Mouse (Mus musculus) gonadal fat pad, adult 2 months (tissue): ENCODE measurements around the gene Zdhhc17. TPM values are rescaled to one million over a fixed set of nuclear protein-coding genes. Genes with fewer than 3 reads are reported as not detected.

ENCODE experiments used
- DNase-seq: peaks from one replicate; pipeline ENCODE4 v3.0.0-alpha.2; 2012; ENCODE audit warnings: low read depth
- polyA plus RNA-seq: library from polyadenylated mRNA; depleted of rRNA; stranded (reverse); fragments of >200 nt; gene quantifications from 2 replicates; pipeline ENCODE4 v1.2.3, GENCODE M21; 2012; rRNA removed

Gene Zdhhc17
- 16.2 and 17.0 TPM in 2 replicates for polyA plus RNA-seq

DNA sequence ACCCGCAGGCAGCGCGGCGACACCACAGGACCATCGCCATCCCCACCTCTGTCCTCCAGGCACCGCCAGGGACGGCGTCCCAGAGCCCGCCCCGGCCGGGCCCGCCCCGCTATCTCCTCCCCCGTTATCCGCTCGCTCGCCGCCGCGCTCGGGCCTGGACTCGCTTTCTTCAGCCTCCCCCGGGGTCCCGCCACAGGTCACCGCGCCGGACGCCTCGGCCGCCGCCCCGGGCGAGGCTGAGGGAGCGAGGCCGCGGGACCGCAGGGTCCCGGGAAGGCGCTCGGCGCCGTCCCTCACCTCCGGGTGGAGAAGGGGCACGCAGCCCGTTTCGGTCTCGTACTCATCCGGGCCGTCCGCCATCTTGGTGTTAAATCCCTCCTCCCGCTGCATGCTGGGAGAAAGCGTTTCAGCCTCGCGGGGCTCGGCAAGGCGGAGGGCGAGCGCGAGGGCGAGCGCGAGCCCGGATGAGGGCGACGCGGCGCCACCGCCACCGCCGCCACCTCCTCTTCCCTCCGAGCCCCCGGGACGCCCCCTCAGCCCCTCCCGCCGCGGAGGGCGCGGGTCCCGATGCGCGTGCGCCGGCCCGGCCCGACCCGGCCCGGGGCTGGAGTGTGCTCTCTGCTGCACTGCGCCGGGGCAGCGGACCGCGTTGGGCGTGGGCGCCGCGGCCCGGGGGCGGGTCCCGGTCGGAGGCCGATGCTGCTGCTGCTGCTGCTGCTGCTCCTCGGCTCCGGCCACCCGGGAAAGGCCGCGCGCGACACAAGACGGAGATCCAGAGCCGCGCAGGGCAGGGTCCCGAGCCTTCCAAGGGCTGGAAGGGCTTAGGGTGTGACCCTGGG lies at the start of gene Zdhhc17:
TSS of gene Zdhhc17 (minus strand) at position 500 of the 839 bp plus-strand sequence.
- DNase-seq = no peak

DNA sequence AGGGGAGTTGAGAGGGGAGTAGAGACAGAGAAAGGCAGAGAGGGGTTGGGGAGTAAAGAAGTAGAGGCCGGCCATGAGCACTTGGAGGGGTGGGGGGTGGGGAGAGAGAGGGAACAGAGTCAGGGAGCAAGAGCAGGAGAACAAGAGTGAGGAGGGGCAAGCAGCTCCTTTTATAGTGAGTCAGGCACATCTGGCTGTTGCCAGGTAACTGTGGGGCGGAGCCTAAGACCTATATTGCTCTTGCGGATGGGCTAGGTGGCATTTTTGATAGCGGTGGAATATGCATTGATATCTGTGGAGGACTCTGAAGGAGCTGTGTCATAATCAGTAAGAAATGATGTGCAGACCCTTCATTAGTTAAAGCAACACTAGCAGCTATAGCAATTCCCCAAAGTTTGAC lies 45.8 kb upstream of the Zdhhc17 start:
- DNase-seq = no peak

DNA sequence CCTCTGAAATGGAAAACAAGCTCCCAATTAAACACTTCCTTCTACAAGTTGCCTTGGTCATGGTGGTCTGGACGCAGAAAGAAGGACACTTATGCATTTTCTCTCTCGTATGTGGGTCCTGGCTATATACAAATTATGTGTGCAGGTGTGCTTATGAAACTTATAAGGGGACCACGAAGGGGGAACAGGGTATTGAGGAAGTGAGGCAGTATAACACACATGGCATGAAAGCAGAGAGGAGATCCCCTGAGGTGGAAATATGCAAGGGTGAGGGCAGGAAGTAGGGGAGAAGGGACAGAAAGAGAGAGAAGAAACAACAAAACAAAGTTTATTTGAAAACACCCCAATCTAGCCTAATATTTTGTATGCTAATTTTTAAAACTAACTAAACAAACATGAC lies 41.7 kb upstream of the Zdhhc17 start:
- DNase-seq = no peak

DNA sequence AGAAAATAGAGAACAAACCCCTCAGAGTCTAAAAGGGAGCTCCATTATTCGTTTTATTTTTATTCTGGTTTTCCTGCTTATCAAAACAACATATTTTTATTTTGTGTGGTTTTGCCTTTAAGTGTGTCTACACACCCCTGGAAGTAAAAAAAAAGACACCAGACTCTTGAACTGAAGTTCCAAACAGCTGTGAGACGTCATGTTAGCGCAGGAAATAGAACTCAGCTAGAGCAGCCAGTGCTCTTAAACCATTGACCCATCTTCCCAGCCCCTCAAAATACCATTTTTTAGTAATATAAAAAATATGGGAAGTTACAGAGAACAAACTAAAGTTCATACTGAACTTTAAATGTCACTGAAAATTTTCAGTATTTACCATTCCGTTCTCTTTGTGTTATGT lies 40.6 kb upstream of the Zdhhc17 start:
- DNase-seq = no peak

- DNase-seq = no peak
These were observed 40.1 kb upstream of the Zdhhc17 start for GRCm38 (mm10) chr10:111050061-111050460.

DNA sequence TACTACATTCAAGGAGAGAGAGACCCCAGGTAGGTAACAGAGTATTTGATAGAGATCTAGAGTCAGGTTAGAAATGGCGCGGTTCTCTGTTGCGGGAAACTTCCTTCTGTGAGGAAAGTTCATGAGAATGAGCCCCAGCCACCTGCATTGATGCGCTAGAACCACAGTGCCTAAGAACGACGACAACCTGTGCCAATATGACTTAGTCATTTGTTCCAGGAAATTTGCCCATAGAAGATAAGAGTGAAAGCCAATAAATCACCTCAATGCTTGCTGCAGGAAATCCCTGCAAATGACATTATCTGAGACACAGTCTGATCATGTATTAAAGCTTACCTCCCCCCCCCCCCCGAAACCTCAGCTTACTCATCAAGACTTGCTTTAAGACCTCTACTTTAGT lies 38.0 kb upstream of the Zdhhc17 start:
- DNase-seq = no peak

DNA sequence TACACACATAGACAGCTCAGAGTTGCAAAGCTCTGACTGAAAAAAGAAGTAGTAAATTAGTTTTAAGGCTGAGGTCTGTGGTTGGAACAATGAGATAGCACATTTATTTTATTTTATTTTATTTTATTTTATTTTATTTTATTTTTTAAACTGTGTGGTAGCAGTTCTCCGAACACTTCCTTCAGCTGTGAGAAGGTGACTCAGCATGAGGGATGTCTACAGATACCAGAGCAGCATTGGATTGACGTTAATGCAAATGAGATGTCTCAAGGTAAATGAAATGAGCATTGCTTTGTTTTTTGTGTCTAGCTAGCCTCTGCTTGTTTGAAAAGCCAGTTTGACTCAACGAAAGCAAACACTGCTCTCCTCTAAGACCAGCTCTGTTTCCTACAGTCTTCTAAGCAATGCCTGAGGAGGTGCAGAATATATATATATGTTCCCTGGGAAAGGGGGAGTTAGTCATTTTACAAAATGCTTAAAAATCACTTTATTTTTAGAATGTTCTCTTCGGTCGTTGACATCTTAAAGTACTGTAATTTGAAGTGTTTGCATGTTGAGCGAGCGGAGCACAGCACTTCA lies 30.2 kb upstream of the Zdhhc17 start:
- DNase-seq = no peak

- no peak for DNase-seq
These were observed 26.9 kb upstream of the Zdhhc17 start for GRCm38 (mm10) chr10:111036851-111037250.

GRCm38 (mm10) chr10:111035134-111035533 lies 25.2 kb upstream of the Zdhhc17 start:
- no peak for DNase-seq

DNA sequence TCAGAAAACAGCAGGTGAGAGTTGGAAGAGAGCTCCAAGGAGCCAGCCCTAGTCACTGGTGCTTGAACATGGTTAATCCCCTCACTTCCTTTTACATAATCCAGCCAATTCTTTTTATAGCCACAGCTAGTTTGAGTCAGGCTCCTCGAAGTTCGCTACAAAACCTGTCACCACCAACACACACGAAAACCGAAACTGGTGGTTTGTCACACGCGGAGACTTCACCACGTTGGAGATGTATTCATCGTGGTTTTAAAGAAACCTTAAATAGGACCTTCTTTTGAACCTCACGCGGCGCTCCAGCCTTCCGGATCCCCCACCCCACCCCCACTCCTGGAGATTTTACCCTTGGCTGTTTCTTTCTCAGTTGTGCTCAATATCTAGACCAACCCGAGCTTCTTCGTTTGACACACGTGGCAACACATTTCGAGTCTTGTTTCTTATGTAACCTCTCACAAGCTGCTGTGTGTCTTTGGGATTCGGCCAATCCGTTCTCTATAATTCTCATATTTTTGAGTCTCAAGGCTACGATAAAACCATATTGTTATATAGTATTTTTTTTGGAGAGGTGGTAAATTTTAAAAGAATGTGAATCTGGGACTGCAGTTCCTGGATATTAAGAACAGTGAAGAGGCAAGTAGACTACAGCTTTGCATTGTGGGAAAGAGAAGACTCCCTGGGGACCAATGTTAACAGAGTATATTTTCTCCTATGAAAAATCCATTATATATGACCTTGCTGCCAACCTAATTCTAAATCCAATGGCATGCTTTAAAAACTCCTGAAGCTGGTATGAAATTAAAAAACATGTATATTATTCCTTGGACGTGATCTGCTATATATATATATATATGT lies 21.8 kb upstream of the Zdhhc17 start:
- no peak for DNase-seq

DNA sequence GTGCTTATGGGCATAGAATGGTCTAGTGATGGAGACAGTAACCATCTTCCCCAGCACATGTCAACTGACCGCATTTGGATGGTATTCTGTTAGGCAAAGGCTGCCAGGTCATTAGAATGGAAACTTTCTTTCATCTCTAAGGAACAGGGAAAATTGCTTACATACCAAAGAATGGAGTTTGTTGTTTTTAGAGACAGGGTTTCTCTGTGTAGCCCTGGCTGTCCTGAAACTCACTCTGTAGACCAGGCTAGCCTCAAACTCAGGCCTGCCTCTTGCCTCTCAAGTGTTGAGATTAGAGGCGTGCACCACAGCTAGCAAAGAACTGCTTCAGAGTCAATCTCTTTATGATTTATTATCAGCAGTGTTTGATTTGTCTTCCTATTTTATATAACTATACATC lies 20.9 kb upstream of the Zdhhc17 start:
- DNase-seq = no peak

DNA sequence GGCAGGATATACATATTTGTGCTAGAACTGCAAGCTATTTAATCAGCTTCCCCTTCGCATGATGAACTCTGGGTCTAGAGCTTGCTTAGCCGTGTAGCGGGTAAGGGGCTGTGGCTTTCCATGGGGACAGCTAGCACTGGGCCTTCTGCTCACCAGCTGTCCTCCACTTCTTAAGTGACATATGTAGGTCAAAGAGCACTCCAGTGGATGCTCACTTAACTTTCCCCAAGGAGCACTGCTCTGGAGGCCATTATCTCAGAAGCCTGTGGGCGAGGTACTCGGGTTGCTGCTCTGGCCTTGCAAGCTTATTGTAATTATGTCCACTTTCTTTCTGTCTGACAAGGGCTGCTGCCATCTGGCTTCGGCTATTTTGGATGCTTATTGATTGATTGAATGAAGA lies 16.2 kb upstream of the Zdhhc17 start:
- DNase-seq = no peak

GRCm38 (mm10) chr10:111024746-111025145 lies 14.8 kb upstream of the Zdhhc17 start:
- no peak for DNase-seq

DNA sequence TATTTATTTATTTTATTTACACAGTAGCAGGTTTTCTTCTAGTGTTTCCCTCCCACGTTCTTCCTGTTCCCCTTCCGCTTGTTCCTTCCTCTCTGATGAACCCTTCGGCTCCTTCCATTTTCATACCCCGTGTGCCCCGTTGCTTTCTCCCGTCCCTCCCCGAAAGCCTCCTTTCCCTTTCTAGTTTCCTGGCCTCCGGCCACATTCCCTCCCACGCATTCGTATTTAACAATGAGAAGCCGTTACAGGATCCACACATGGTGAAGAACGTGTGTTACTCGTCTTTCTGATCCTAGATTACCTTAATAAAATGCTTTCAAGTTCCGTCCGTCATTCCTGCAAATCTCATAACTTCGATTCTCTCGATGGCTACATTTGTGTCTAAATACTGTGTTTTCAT lies 4.5 kb upstream of the Zdhhc17 start:
- DNase-seq = no peak

DNA sequence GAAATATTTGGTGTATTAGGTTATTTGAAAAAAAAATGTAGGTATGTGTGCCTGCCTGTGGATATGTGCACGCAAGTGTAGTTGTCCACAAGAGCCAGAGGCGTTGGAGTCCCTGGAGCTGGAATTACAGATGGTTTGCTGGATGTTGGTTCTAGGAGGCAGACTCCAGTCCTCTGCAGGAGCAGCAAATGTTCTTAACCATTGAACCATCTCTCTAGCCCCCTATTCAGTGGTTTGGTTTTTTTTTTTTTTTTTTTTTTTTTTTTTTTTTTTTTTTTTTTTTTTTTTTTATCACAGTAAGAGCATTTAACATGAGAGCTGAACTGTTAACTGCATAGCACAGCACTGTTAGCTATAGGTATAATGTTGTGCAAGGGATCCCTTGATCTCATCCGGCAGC lies 3.3 kb upstream of the Zdhhc17 start:
- no peak for DNase-seq

DNA sequence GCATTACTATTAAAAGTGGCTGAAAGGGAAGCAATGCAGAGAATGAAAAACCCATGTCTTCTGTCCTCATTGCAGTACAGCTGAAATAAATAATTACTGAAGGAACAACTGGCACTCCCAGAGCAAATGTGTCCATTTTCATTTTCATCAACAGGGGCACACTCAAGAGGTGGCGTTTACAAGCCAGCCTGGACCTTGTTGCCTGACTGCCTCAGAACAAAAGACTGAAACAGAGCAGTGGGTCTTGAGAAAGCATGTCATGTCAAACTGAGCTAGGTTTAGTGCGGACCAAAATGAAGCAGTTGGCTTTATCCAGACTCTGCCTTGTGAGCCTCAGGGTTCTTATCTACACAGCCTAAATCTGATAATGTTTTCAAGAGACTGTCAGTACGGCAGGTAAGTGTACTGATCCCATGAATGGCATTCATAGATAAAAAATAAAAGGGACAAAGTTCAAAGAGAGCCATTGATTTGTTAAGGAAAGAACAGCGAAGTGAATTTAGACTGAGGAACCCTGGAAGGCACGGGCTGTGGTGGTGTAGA lies 2.6 kb upstream of the Zdhhc17 start:
- no peak for DNase-seq

DNA sequence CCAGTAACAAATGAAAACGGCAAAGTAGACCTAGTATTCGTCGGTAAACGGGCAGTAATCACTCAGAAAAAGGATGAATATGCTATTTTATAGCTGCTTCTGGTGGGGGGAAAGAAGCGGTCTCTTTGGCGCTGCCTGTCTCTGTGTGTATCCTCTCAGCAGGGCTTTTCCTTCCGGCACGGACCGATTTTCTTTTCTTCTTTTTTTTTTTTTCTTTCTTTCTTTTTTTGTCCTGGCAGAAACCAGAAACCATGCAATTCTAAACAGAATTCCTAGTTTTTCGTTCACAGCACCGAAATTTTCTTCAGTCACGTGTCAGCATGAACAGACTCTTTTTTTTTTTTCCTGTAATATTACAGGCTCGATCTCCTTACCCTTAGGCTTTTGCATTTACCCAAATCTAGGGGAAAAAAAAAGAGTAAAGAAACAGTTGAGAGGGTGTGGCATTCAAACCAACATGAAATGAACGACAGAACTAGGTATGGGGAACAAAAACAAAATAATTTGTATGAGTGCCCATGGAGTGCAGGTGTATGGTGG lies 1.4 kb upstream of the Zdhhc17 start:
- no peak for DNase-seq

DNA sequence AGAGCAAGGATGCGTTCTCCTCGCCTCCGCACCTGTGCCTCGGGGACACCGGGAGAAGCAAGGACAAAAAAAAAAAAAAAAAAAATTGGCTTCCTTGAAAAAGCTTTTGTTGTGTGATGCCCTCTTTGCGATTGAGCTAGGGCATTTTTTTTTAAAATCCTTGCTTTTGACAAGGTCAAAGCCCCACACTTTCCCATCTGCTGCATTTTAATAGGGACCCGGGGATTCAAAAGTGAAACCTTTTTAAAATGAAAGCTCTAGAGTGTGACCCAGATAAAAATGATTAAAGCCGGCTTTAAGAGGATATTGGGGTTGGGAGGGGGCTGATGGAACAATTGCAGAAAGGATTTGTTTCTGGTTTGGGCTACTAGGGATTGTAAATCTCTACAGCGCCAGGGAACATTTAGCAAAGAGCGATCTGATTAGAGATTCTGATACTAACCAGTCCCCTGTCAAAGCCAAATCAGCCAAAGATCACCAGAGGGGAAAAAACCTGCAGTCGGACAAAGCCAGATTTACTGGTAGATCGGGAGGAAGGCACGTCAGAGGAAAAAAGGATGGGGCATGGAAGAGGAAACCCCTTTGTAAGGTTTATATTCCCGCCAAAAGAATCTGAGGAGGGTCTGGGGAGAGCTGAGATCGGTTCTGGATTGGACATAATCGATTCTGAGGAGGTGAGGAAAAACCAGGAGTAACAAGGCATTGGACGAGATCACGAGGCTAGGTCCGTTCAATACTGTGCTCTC lies 713 bp upstream of the Zdhhc17 start:
- DNase-seq = no peak

- no peak for DNase-seq
These were observed 763 bp downstream of the Zdhhc17 start for GRCm38 (mm10) chr10:111009113-111009640.

- no peak for DNase-seq
These were observed 2.3 kb downstream of the Zdhhc17 start for GRCm38 (mm10) chr10:111007687-111008086.
